Mouse (Mus musculus): Measurements from ENCODE around the gene Cntn6.

DNA sequence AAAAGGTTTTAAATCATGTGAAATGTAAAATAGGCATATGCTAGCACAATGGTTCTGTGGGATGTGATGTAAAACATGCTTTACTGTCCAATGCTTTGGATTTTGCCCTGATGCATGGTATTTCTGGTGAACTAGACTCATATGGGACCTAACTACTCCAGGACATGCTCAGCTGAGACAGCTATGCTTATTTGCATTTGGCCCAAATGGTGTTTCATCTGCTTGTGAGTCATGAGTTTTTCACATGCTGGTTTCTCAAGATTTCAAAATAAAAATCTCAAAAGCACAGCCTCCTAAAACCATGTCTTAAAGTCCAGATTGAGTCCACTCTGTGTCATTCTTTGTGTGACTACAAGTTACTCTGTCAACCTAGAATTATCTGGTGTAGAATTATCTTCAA, 77.0 kb downstream of the Cntn6 start:
- TF ChIP-seq EP300 (IDR thresholded peaks at IDR 0.05; ENCODE audit: low read depth) (no peak), CTCF (IDR thresholded peaks at IDR 0.05; ENCODE audit: low read depth) (no peak)

Measured in liver, postnatal 0 days (tissue).